Mouse (Mus musculus): ENCODE data around the gene Dnah2.
"Not testable (repeated sequence)": the region's sequence is repeated elsewhere in the genome, so short reads cannot be mapped to it uniquely, and the experiment has no call there.

The Dnah2 gene

DNA sequence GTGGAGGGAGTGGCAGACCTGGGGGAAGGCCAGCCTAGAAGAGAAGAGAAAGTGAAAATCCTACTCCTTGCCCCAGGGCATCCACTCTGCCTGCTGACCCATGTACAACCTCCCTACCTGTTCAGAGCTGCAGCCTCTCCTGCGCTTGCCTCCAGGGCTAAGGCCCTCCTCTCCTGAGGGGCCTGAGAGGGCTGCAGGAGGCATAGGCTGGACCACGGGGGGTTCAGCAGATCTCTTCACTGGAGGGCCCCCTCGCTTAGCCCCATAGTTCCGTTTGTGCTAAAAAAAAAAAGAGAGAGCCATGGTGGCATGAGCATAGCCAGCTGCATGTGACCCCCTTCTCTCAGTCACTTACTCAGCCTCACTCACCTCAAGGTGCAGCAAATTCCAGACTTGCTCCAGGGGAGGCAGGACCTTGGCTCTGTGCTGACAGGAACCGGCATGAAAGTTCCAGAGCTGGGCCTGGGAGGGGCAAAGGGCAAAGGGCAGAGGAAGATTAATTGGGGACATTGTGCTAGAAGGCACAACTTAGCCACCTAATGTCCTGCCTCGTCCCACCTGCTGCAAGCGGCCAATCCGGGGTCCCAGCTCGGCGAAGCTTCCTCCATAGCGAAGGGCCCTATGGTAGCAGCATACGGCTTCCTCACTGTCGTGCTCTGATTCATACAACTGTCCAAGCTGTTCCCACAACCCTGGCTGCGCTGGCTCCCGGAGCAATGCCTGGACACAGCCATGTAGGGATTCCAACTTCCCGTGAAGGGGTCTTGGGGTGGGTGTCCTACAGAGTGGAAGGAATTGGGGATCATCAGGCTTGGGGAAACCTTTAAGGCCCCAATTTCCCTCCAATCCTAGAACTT, 141.8 kb downstream of the Dnah2 start:
- DNase-seq (ENCODE audit: low spot score) = no peak

DNA sequence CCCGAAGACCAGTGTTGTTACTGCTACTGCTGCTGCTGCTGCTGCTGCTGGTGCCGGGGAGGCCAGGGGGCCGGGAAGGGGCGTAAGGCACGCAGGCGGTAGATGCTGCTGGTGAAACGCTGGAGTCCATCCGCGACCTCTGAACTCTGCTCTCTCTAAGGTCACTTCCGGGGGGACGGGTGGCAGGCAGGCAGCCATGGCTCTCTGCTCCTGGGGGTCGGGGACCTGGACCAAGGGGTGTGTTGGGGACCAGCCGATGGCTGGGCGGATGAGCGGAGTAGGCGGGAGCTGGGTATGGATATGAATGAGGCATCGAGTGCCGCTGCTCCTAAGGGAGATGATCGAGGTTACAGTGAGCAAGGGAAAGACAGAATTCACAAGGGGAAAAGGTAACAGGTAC, 142.6 kb downstream of the Dnah2 start:
- no peak for DNase-seq (ENCODE audit: low spot score)

DNA sequence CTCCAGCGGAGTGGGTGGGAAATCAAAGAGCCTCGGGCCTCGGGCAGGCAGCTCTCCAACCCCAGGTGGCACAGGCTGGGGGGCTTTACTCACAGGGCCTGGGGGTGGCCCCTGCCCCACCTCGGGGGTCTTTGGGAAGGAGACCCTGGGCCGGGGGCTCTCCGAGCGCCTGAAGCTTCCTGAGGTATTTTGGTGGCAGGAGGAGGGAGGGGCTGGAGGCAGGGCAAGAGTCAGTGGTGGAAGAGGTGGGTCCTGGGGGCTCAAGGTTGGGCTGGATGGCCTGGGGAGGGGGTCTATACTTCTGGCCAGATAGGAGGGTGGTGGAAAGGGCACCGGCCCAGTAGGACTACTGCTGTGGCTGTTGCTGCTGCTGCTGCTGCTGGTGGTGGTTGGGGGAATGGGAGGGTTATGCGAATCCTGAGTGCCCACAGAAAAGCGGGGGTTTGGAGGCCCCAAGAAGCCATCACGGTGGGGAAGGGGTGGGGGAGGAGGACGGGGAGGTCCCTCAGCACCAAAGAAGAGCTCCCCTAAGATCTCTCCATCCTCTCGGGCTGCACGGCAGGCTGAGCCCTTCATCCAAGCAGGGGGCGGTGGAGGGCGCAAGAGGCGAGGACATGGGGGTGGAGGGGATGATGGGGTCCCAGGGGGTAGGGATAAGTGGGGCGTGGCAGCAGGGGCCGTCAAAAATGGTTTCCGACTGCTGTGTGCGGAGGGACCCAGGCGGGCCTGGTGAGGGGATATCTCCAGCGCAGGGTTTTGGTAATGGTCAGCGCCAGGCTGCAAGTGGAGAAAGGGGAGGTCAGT, 143.3 kb downstream of the Dnah2 start:
- DNase-seq (ENCODE audit: low spot score) = no peak

DNA sequence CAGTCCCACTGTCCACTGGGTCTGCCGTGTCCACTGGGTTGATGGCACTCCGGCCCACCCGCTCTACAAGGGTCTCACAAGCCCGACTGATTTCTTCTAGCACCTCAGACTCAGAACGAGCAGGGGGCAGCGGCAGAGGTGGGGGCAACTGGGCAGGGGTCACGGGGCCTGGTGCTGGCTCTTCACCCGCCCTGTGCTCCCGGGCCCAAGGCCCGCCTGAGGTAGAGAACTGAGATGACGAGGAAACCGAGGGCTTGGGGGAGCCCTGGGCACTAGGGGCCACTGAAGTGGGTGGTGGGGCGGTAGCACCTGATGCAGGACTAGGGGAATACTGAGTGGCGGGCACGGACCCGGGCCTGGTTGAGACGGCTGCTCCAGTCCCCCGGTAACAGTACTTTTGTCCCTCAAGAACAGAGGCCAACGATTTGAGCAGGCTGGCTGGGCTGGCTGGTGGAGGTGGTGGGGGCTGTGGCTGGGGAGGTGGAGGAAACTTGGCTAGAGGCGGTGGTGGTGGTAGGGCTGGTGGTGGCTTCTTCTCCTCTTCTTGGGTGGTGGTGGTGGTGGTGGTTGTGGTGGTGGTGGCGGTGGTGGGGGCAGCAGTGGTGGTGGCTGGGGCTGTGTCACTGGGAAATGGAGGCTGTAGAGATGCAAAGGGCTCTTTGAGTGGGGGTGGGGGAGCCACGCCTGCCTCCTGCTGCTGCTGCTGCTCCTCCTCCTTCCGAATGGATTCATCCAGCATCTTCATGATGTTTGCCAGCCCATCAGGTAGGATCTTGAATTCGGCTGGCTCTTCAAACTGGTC, 144.1 kb downstream of the Dnah2 start:
- no peak for DNase-seq (ENCODE audit: low spot score)

DNA sequence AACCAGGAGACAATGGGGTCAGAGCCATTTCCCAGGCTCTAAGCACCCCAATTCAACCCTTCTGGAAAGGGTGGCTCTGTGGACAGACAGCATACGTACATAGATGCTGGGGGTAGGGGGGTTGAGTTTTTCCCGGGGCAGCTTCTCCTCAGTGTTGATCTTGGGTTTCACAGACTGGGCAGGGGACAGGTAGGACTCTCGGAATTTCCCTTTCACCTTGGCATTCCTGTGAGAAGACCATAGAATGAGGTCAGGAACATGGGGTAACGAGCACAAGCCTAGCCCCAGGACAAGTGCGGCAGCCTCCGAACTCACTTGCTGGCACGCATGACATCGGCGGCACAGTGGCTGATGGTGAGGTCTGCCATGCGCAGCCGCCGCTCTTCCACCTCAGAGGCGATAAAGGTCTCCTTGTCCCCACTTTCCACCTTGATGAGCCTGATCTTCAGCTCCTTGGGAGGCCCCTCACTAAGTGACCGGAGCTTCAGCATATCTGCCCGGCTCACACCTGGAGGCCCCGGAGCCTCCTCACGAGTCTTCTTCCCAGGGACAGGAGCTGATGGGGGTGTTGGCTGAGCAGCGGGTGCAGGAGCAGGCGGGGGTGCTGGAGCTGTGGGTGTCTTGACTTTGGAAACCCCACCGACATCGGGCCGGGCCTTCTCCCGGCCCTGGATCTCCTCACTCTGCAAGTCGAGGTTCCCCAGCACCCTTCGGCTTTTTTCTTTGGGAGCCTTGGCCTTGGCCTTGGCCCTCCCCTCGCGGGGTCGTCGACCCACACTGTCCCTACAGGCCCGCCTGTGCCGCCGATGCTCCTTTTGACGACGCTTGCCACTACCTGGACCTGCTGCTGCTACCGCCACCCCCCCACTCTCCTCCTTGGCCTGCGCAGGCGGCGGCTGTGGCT, 145.0 kb downstream of the Dnah2 start:
- DNase-seq (ENCODE audit: low spot score) = no peak

DNA sequence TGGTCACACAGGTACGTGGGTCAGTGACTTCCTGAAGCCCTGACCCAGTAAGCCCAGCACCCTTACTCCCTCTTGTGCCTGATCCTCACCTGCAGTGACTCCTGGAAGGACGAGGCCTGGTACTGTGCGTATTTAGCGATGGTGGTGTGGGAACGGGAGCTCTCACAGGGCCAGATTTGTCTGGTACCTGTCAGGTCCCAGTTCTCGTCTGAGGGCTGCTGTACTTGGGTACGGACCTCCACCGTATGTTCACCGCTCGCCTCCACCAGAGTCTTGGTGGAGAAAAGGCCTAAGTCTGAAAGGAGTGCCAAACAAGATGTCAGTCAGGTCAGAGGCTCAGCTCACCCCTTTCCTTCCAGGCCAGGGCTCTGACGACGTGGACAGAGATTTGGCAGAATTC, 146.9 kb downstream of the Dnah2 start:
- no peak for DNase-seq (ENCODE audit: low spot score)

DNA sequence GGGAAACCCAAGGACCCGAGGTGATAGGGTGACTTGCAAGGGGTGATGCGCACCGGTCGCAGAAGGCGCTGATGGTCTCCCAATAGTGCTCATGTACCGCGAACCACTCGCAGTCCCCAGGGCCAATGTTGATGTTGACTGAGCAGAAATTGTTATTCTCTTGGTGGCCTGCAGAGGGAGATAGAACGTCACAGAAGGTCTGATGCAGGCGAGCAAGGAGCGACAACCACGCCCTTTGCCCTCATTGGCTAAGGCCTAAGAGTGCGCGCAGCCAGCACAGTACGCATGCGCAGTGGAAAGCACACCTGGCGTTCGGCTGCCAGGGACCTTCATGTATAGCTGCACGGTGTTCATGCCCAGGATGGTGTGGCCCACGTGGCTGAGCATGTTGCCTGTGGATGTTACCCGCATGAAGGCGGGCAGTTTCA, 147.7 kb downstream of the Dnah2 start:
- peak; percentile 86 for DNase-seq (ENCODE audit: low spot score)

DNA sequence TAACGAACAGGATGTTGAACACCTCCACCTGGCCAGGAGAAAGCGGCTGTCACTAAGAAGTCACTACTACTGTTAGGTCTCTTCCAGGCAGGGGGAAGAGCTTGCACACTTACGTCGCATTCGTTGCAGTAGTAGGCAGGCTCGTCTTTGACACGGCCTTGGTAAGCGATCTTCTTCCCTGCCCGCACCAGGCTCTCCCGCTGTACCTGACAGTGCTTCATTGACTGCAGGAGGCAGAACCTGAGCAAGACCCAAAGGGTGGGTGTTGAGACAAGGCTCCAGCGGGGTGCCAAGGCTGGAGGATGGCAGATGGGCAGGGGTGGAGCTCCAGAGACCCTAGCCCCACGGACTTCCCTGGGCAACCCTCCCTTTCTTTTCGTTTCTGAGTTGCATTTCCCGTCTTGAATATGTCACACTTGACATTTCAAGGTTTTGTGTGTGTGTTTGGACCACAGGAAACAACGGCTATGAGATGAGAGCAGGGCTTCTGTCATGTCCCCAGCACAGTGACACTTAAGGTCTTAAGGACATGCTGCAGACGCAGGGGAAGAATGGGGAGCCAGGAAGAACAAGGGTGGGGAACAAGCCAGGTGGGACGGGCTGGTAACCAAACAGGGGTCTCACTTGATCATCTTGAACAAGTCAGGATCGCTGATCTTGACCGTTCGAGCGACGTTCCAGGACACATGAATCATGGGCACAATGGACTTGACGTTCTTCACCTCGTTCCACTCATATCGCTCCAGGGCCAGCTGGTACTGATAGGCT, 148.6 kb downstream of the Dnah2 start:
- no peak for DNase-seq (ENCODE audit: low spot score)

DNA sequence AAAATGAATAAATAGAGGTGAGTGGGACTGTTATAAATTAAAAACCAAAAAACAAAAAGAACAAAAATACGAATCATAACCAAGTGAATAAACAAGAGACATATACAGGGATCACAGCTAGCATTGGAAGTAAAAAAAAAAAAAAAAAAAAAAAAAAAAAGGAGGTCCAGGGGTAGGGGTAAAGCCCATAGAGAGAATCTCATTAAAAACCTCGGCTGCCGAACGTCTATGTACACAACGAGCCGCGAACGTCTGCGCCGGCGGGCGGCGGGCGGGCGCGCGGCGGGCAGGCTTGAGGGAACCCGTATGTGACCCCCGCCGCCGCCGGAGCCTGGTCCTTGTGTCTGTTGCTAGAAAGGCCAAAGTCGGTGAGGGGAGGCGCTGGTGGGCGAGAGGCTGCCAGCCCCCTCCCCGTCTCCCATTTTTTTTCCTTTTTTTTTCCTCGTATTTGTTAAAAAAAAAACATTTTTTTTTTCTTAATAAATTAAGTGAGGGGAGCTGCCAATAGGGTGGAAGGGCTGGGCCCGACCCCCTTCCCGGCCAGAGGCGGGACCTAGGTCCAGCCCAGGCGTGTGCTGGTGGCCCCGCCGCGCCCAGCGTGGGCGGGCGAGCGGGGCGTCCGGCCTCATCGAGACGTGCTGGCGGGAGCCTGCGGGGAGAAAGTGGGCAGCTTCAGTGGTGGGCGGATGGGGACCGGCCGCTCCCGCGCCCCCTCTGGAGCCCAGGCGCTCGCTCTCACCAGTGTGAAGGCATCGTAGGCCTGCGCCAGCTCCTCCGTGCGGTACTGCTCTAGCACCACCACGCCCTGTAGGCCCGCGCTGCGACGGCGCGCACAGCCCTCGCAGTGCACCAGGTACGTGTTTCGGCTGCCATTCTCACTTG, 149.5 kb downstream of the Dnah2 start:
- no peak for DNase-seq (ENCODE audit: low spot score)

DNA sequence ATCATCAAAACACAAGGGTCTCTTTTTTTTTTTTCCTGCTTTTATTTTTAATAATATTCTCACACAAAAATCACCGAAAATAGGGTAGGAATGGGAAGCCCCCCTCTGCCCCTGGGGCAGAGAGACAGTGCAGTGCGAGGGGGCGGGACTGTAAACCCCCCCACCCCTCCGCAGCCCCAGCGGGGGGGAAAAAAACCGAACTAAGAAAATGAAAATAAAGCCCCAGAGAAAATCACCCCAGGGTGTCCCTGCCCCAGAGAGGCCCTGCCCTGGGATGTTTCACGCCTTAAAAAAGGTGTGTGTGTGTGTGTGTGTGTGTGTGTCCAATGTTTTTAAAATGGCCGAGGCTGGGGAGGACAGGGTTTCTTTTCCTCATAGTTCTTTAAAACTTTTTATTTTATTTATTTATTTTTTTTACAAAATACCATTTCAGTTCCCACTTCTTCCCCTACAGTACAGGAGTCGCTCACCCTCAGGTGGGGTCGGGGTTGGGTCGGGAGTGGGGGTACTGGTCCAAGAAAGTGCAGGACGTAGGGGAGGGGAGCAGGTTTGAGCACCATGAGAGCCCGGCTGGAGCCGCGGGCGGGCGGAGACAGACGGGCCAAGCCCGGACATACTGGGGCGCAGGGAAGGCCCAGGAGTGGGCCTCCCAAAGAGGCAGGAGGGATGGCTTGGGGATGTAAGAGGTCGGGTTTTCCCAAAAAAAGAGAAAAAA, 150.3 kb downstream of the Dnah2 start:
- no peak for DNase-seq (ENCODE audit: low spot score)

DNA sequence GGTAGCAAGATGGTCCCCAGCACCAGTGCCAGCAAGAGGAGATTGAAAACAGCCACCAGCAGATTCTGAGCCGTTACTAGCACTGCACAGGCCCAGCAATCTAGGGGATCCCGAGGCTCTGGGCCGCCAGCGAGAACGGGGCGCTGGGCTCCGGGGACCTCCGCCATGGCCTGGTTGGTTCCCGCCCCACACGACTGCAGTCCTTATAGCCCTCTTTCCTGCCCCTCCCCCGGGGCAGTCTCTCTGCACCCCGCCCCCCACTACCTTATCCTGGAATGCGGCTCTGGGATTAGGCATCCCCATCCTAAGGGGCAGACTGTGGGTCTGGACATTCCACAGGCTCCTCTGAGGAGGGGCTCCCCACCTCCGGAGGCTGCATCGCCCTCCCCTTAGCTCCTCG, 150.9 kb downstream of the Dnah2 start, which contains the start of gene Tmem88:
Gene Tmem88 (minus strand): TSS at position 176 of the 400 bp plus-strand sequence.
- DNase-seq (ENCODE audit: low spot score) = no peak

DNA sequence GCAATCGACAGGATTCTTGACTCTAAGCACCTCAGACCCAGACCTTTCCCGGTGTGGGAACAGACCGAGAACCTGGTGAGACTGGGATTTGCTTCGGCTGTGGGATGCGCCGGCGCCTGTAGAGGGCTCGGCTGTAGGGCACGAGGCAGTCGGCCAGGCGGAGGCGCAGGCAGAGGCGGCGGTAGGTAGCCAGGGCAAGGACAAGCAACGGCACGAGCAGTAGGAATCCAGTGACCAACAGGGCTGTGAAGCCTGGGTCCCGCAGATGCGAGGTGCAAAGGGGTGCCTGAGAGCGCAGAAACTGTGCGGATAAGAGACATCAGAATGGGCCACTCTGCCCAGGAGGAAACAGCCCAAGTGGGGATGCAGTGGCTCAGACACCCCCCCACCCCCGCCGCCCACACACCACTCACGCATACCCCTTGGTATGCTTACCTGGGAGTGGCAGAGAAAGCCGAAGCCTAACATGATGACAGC, 151.3 kb downstream of the Dnah2 start:
- no peak for DNase-seq (ENCODE audit: low spot score)

DNA sequence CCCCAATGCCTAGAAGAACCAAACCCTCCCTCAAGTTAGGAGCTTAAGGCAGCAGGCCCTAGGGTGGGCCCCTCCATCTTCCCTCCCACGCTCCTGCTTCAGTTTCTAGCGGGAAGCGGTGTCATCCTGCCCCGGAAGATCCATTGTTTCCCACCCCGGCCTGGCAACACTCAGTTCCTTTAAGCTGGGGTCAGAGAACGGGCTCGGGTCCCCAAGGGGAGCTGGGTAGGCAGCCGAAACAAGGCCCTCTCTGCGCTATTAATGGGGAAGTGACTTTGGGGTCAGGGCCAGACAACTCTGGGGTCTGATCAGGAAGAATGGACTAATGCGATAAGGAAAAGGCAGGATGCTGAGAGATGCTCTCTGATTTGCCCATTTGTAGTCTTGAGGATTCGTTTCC, 152.1 kb downstream of the Dnah2 start:
- no peak for DNase-seq (ENCODE audit: low spot score)

DNA sequence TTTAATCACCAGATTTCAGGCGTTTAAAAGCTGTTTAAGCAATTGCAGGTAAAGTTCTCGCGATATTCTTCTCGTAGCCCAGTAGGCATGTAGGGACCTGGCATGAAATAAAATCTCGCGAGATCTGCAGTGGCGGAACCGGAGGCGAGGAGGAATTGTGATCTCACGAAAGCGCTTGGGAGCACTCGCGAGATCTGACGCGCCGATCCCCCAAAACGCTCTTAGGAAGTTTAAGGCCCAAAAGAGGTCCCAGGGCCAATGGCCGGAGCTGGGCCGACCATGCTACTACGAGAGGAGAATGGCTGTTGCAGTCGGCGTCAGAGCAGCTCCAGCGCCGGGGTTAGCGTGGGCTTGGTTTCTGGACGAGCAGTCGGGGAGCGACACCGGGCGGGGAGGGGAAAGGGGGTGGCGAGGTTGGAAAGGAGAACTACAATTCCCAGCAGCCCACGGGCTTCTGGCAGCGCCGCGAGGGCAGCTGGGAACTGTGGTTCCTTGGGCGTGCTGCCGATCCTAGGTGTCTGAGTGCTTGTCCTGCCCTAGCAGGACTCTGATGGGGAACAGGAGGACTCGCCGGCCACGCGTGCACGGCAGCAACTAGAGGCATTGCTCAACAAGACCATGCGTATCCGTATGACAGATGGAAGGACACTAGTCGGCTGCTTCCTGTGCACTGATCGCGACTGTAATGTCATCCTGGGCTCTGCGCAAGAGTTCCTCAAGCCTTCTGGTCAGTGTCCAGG, 153.1 kb downstream of the Dnah2 start:
- peak; percentile 99 for DNase-seq (ENCODE audit: low spot score)

DNA sequence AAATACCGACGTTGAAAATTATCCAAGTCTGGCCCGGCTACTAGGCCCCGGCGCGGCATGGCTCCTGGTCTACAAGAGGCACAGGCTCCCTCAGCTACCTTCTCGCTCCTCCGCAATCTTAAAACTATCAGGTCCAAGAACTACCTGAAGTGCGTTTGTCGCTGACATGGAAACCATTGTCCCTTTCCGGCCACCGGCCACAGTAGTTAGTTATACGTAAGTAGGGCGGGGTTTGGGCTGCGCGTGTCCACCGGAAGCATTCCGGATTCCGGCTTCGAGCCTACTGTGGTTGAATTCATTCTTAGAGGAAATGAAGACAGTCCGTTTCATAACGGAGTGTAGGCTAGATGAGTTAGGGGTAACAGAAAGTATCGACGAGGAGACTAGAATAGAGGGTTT, 153.7 kb downstream of the Dnah2 start, which contains the start of the genes Naa38 and Cyb5d1:
Gene Naa38 (plus strand): TSS at position 253 of the 399 bp plus-strand sequence.
Gene Cyb5d1 (minus strand): TSS at position 397 of the 399 bp plus-strand sequence.
- DNase-seq (ENCODE audit: low spot score) = peak; percentile 90

DNA sequence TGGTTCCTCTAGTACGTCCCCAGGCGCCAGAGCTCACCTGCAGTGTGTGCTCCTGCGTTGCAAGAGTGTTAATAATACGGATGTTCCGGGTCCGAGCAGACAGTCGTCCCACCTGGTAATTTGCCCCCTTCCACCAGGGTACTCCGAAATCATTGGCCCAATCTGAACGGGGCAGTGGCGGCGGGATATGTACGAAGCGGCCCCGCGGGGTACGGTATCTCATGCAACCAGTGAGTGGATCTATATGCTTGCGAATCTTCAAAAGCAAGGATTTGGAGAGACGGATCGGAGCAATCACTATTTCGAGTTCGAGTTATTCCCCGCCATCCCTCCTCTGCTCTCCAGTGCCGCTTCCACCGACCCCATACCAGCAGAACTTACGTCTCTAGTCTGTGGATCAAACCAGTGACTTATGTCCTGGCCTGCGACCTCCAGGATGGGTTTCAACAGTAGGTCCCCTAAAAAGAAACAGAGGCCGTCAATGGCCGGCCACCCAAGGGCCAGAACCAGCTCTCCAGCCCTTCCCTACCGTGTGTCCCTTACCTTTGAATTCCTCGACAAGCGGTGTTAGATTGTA, 154.2 kb downstream of the Dnah2 start:
- not testable (repeated sequence) for DNase-seq (ENCODE audit: low spot score)

DNA sequence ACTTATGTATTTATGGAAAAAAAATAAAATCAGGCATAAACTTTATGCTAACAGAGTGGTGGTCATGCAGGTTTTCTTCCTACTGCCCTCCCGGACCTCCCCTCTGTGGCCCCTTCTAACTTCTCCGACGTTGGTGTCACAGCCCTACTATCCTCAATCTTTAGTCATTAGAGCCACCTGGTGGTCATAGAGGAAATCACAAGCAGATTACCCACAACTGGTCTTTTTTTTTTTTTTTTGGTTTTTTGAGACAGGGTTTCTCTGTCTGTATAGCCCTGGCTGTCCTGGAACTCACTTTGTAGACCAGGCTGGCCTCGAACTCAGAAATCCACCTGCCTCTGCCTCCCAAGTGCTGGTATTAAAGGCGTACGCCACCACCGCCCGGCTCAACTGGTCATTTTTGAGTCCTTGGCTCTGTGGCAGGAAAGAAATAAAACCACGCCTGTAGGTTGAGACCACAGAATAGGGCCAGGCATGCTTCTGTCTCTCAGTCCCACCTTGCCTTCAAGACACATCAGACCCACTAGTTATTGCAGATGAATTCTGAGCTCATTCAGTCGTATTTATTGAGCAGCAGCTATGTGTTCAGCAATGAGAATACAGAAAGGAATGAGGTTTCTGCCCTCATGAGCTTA, 158.4 kb downstream of the Dnah2 start:
- DNase-seq (ENCODE audit: low spot score) = peak; percentile 74
